Mouse (Mus musculus) kidney, embryonic 15.5 days (tissue): Measurements from ENCODE around the gene Samd13. TPM values are rescaled to one million over a fixed set of nuclear protein-coding genes. Genes with fewer than 3 reads are reported as not detected.

ENCODE experiments used
- ATAC-seq: fragments of 200-750 bp; cut with Nextera tagmentation; replicated peaks from 2 replicates; pipeline ENCODE4 v1.8.0; 2017; ENCODE audit warnings: moderate TSS enrichment; ENCODE audit not compliant: low FRiP score
- H3K27ac ChIP-seq: fragments of 300-500 bp; sonication (generic); 2 replicates; pipeline ENCODE4 v1.5.1; 2015; ENCODE audit warnings: mild to moderate bottlenecking, inconsistent platforms
- H3K27me3 ChIP-seq: fragments of 300-500 bp; sonication (generic); 2 replicates; pipeline ENCODE4 v1.6.1; 2015; ENCODE audit warnings: inconsistent platforms
- H3K36me3 ChIP-seq: fragments of 300-500 bp; sonication (generic); 2 replicates; pipeline ENCODE4 v1.6.1; 2015; ENCODE audit warnings: inconsistent platforms
- H3K4me1 ChIP-seq: fragments of 300-500 bp; sonication (generic); 2 replicates; pipeline ENCODE4 v1.6.1; 2015; ENCODE audit warnings: inconsistent platforms
- H3K4me2 ChIP-seq: fragments of 300-500 bp; sonication (generic); 2 replicates; pipeline ENCODE4 v1.6.1; 2015; ENCODE audit warnings: moderate library complexity, mild to moderate bottlenecking, inconsistent platforms
- H3K4me3 ChIP-seq: fragments of 300-500 bp; sonication (generic); replicated peaks from 2 replicates; pipeline ENCODE4 v1.5.1; 2015; ENCODE audit warnings: mild to moderate bottlenecking, inconsistent platforms
- H3K9ac ChIP-seq: fragments of 300-500 bp; sonication (generic); 2 replicates; pipeline ENCODE4 v1.6.1; 2015; ENCODE audit warnings: mild to moderate bottlenecking, inconsistent platforms
- H3K9me3 ChIP-seq: fragments of 300-500 bp; sonication (generic); replicated peaks from 2 replicates; pipeline ENCODE4 v1.6.1; 2016; ENCODE audit warnings: inconsistent platforms
- WGBS: fragments of 180-500 bp; shearing (Covaris S2); methylation state at CpG from one replicate; pipeline ENCODE4 v1.1.7; 2015; ENCODE audit warnings: mixed read lengths; 5-methylcytosine and 5-hydroxymethylcytosine counted together
- polyA plus RNA-seq: library from polyadenylated mRNA; unstranded; fragments of >200 nt; fragmentation: Nextera tagmentation; extraction: Ambion mirVana; gene quantifications from 2 replicates; pipeline ENCODE4 v1.2.1, GENCODE M21; 2015

Gene Samd13
- polyA plus RNA-seq, 1 experiment from 2014 or later = 0.96 TPM

DNA sequence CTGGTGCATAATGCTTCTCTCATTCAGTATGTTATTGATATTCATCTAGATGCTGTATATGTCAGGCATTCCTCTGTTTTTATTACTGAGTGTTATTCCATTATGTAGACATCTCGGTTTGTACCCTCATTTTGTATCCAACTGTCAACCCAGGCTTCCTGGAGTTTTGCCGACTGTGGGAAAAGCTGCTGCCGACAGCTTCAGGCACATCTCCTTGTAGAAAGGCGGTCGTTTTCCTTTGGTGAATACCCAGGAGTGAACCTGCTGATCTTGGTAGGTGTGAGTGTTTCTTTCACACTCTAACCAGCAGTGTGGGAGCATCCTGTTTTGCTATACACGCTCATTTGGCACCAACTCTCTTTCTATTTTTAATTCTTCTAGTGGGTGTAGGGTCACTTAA is 24.4 kb downstream of the Samd13 start:
- 63% methylated on average over 6 of the region's 6 CpGs for WGBS
- H3K9me3 ChIP-seq = no peaks in the 10 kb centered on the region
- no peak for ATAC-seq
- H3K4me2 ChIP-seq = no peak overlapping the region
- no peaks in the 10 kb centered on the region for H3K4me1 ChIP-seq
- no peak overlapping the region for H3K4me3 ChIP-seq
- no peaks in the 10 kb centered on the region for H3K36me3 ChIP-seq
- H3K27me3 ChIP-seq = no peaks in the 10 kb centered on the region
- no peak overlapping the region for H3K9ac ChIP-seq
- no peak overlapping the region for H3K27ac ChIP-seq

DNA sequence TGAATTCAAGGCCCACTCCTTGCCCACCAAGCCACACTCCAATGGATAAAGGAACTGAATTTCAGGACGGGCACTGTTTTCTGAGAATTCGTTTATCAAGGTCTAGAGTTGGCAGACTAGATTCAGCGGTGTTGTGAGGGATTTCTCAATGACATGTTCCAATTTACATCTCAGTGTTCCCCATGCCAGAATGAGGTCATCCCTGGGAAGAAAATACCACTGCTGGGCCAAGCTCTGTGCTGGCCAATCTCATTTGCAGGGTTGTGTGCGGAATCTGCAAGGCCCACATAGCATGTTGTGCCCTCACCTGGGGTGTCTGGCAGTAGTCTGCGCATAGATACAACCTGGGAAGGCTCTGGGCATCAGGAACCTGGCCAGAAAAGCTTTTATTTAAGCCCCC is 26.1 kb downstream of the Samd13 start:
- Histone ChIP-seq H3K9ac (no peak overlapping the region), H3K4me2 (no peak overlapping the region), H3K27me3 (no peaks in the 10 kb centered on the region), H3K9me3 (no peaks in the 10 kb centered on the region), H3K27ac (no peak overlapping the region), H3K4me3 (no peak overlapping the region), H3K36me3 (no peaks in the 10 kb centered on the region), H3K4me1 (peaks cover 4% of the 10 kb centered on the region; the same call in 1 of the 2 replicates)
- WGBS = 92% methylated on average over 5 of the region's 5 CpGs
- ATAC-seq = no peak

DNA sequence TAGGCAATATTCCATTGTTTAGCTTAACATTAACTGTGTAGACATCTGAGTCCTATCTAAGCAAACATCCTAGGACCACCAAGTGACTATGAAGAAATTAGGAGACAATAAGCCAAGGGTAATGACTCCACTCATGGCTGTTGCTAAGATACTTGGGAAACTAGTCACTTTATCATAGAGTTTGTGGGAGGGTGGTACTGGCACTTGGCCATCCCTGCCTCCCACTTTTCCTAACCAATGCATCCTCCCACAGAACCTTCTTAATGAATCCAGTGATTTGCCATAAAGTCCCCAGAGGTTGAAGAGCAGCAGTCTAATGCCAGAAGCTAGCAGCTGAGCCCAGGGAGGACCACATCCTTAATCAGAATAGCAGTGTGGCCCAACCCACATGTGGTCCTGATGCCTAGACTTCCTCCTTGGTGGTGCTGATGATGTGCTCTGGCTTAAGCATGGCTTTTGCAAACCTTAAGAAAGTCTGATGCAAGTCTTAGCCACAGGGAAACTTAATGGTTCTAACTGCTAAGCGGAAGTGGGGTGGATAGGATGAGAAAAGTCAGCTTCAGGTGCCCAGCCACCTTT is 27.2 kb downstream of the Samd13 start:
- Histone ChIP-seq H3K9me3 (no peaks in the 10 kb centered on the region), H3K9ac (no peak overlapping the region), H3K4me1 (peaks cover 4% of the 10 kb centered on the region; the same call in 1 of the 2 replicates), H3K4me2 (no peak overlapping the region), H3K27ac (no peak overlapping the region), H3K36me3 (no peaks in the 10 kb centered on the region), H3K27me3 (no peaks in the 10 kb centered on the region), H3K4me3 (no peak overlapping the region)
- ATAC-seq = no peak
- WGBS = 96% methylated on average over 1 of the region's 1 CpGs

DNA sequence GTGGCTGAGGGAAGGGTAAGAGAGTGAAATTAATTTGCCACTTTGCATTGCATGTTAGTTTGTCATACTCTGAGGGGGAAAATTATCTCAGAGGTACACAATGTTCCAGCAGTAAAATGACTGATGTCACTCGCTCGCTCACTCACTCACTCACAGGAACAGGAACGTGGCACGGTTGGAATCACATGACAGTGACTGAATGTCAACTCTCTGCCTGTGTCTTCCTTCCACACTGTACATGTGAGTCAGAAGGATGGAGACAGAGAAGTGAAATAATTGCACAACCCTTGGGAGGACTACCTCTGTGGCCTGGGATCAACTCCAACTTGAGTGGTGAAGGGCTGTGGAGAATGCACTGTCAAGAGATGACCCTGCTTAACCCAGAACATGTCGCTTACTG is 28.0 kb downstream of the Samd13 start:
- H3K9ac ChIP-seq = no peak overlapping the region
- H3K27me3 ChIP-seq = no peaks in the 10 kb centered on the region
- ATAC-seq = no peak
- no peak overlapping the region for H3K27ac ChIP-seq
- no peaks in the 10 kb centered on the region for H3K36me3 ChIP-seq
- H3K4me1 ChIP-seq = peaks cover 4% of the 10 kb centered on the region; the same call in 1 of the 2 replicates
- no peak overlapping the region for H3K4me3 ChIP-seq
- WGBS = 91% methylated on average over 5 of the region's 5 CpGs
- H3K4me2 ChIP-seq = no peak overlapping the region
- H3K9me3 ChIP-seq = no peaks in the 10 kb centered on the region

DNA sequence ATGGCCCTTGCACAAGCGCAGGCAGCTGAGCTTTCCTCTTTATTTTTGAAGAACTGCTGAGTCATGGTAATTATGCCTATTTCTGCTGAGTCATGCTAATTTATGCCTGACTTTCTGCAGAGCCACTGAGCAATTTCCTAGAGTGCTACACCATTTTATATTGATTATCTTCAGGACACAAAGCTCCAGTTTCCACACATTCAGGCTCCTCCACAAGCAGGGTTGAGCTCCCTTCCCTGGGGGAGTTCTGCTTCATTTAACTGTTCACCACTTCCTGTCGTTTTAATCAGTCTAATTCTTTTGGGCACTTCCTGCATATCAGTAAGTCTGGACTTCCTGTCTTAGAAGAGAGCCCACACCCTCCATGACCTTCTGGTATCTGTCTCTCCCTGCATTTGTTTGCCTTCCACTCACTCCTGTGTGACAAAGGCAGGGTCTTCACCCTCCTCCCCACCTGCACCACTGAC is 30.2 kb downstream of the Samd13 start:
- 52% methylated on average over 2 of the region's 2 CpGs for WGBS
- Histone ChIP-seq H3K9ac (no peak overlapping the region), H3K4me2 (no peak overlapping the region), H3K27ac (no peak overlapping the region), H3K9me3 (no peaks in the 10 kb centered on the region), H3K36me3 (no peaks in the 10 kb centered on the region), H3K4me3 (no peak overlapping the region), H3K27me3 (no peaks in the 10 kb centered on the region), H3K4me1 (peaks cover 4% of the 10 kb centered on the region; the same call in 1 of the 2 replicates)
- no peak for ATAC-seq

DNA sequence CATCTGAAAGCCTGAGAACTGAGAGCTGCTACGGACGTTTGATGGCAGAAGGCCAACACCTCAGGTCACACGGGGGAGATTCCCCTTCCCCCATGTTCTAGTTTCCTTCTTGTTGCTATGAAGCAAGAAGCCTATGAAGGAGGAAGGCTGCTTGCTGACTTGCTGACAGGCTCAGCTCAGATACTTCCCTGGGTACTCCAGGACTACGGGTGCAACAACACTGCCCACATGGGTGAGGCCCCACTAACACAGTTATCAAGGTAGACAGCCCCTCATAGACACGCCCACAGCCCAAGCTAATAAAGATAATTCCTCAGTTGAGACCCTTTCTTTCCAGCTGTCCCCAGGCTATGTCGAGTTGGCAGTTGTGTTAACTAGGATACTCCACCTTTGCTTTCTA is 31.7 kb downstream of the Samd13 start:
- Histone ChIP-seq H3K27me3 (no peaks in the 10 kb centered on the region), H3K9me3 (no peaks in the 10 kb centered on the region), H3K4me3 (no peak overlapping the region), H3K4me2 (no peak overlapping the region), H3K9ac (no peak overlapping the region), H3K36me3 (no peaks in the 10 kb centered on the region), H3K27ac (no peak overlapping the region), H3K4me1 (peaks cover 4% of the 10 kb centered on the region; the same call in 1 of the 2 replicates)
- 0 out of 2 replicates have a peak, but pooled peaks have one; percentile 54 for ATAC-seq
- 56% methylated on average over 6 of the region's 6 CpGs for WGBS

DNA sequence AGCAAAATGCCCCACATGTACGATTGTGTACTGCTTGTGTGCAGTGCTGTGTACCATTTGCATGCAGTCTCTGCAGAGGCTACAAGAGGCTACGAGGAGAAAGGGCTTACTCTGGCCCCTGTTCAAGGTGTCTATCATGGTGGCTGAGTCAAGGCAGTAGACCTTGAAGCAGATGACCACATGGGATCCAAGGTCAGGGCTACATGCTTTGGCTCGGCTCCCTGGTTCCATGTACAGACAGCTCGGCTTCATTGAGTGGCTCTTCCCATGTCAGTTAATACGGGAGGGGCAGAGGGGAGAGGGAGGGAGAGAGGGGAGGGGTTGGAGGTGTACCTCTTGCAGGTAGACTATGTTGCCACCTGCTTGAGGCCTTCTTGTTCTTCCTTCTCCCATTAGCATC is 33.0 kb downstream of the Samd13 start:
- Histone ChIP-seq H3K36me3 (no peaks in the 10 kb centered on the region), H3K9ac (no peak overlapping the region), H3K27me3 (no peaks in the 10 kb centered on the region), H3K4me1 (peaks cover 4% of the 10 kb centered on the region; the same call in 1 of the 2 replicates), H3K27ac (no peak overlapping the region), H3K4me3 (no peak overlapping the region), H3K9me3 (no peaks in the 10 kb centered on the region), H3K4me2 (no peak overlapping the region)
- no peak for ATAC-seq
- WGBS = 87% methylated on average over 5 of the region's 5 CpGs

DNA sequence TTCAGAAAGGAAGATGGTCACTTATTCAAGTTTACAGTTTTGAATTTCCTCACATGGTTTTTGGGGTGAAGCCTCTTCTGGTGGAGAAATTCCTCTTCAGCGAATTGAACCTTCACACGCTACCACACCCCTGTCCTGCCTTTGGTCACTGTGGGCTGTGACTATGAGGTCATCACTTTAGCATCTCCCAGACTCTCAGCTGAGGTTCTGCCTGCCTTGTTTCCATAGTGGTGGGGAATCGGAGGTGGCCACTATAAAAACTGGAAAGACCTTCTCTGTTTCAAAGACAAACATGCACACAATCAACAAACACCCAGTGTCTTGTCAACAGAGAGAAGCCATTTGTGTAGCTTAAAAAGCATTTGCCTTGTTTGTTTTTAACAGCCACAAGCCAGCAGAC is 34.2 kb downstream of the Samd13 start, which contains the start of gene 4930503B20Rik:
Gene 4930503B20Rik (minus strand): TSS at position 101 of the 400 bp plus-strand sequence.
- H3K27me3 ChIP-seq = no peaks in the 10 kb centered on the region
- 78% methylated on average over 3 of the region's 3 CpGs for WGBS
- no peak within 1 kb of the TSS for H3K4me2 ChIP-seq
- H3K4me1 ChIP-seq = peaks cover 4% of the 10 kb centered on the region; the same call in 1 of the 2 replicates
- no peaks in the 10 kb centered on the region for H3K9me3 ChIP-seq
- no peak within 1 kb of the TSS for H3K27ac ChIP-seq
- no peaks in the 10 kb centered on the region for H3K36me3 ChIP-seq
- H3K4me3 ChIP-seq = no peak within 1 kb of the TSS
- no peak for ATAC-seq
- H3K9ac ChIP-seq = no peak within 1 kb of the TSS

DNA sequence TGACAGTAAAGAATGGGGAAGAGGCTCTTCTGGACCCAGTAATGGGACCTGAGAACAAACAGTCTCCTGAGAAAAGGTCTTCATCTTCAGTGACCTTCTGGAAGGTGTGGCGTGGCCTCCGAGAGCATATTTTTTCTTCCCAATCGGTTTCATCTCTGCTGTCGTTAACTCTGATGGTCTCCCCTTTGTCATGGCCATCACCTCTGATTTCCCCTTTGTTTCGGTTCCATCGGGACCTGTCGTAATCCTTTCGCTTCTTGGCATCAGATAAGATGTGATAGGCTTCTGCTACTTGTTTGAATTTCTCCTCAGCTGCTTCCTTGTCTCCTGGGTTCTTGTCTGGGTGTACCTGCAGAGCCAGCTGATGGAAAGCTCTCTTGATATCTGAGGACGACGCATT is 34.7 kb downstream of the Samd13 start:
- Histone ChIP-seq H3K9ac (no peak overlapping the region), H3K36me3 (no peaks in the 10 kb centered on the region), H3K4me2 (no peak overlapping the region), H3K4me1 (peaks cover 4% of the 10 kb centered on the region; the same call in 1 of the 2 replicates), H3K9me3 (no peaks in the 10 kb centered on the region), H3K27ac (no peak overlapping the region), H3K4me3 (no peak overlapping the region), H3K27me3 (no peaks in the 10 kb centered on the region)
- 91% methylated on average over 10 of the region's 10 CpGs for whole genome bisulfite sequencing
- ATAC-seq = no peak

DNA sequence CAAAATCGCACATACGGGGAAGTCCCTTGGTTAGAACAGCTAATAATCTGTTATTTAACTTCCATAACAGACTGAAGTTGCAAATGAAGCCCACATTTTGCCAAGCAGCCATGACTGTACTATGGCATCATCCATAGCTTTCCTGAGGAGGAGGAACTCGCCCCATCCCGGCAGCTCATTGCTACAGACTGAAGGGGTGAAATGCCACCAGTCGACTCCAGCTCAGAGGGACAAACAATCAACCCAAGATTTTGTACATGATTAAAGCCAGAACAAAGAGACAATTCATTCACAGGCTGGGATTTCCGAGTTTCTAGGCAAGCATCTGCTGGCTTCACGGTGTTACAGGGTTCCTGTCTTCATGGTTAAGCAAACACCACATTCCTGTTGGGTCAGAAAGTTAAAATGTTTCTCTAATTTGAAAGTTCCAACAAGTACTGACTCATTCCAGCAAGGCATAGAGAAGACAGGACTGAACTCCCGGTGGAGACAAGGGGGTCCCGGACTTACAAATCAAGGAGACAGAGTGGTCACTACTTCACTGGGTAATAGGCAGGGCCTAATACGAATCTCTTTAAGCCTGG is 36.0 kb downstream of the Samd13 start:
- no peak overlapping the region for H3K4me2 ChIP-seq
- no peak overlapping the region for H3K9ac ChIP-seq
- no peak overlapping the region for H3K4me3 ChIP-seq
- H3K27ac ChIP-seq = no peak overlapping the region
- no peaks in the 10 kb centered on the region for H3K9me3 ChIP-seq
- 70% methylated on average over 10 of the region's 10 CpGs for WGBS
- no peaks in the 10 kb centered on the region for H3K36me3 ChIP-seq
- no peaks in the 10 kb centered on the region for H3K4me1 ChIP-seq
- no peak for ATAC-seq
- H3K27me3 ChIP-seq = no peaks in the 10 kb centered on the region

DNA sequence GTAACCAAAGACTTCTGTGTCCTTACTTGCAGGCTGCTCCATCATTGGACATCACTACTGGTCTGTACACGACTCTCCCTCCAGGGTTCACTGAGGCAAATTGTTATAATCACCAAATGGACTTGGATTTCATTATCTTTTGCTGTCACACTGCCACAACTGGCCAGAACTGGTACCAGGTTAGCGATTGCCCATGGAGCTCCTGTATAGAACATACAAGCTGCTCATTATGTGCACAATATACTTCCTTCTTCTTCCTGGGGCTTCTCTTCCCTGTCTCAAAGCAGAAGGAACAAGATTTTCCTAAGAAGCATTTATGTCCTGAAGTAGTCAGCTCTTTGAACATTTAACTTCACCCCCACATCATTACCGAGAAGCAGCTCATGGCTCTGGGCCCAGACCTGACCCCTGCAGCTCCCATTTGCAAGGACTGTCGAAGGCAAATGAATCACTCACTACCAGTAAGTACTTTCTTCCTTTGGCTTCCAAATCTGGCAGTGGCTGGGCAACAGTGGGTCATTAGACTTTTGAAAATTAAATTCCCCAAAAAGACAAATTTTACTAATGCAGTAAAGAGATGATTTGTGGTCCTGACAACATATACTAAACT is 43.5 kb downstream of the Samd13 start:
- H3K27ac ChIP-seq = no peak overlapping the region

DNA sequence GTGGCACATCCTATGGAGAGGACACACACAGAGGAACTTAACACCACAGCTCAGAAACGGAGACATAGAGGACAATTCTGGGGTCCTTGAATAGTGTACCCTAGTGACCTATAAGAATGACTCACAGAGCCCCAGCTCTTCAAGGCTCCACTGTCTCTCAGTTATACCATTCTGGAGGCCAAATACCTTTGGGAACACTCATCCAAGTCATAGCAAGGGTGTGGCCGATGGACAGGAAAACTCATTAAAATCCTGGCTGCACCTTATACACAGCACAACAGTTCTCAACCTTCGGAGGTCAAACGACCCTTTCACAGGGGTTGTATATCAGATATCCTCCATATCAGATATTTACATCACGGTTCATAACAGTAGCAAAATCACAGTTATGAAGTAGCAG is 52.9 kb downstream of the Samd13 start:
- 82% methylated on average over 5 of the region's 5 CpGs for WGBS
- no peak overlapping the region for H3K4me2 ChIP-seq

More for the DNA sequence above, 43.5 kb downstream of the Samd13 start:
- ATAC-seq = no peak
- WGBS = 34% methylated on average over 4 of the region's 4 CpGs
- no peaks in the 10 kb centered on the region for H3K36me3 ChIP-seq
- H3K9ac ChIP-seq = no peak overlapping the region
- H3K4me2 ChIP-seq = no peak overlapping the region
- H3K4me1 ChIP-seq = no peaks in the 10 kb centered on the region
- no peaks in the 10 kb centered on the region for H3K27me3 ChIP-seq
- no peak overlapping the region for H3K4me3 ChIP-seq
- no peaks in the 10 kb centered on the region for H3K9me3 ChIP-seq

More for the DNA sequence above, 52.9 kb downstream of the Samd13 start:
- no peak overlapping the region for H3K9ac ChIP-seq
- no peak overlapping the region for H3K27ac ChIP-seq
- no peak overlapping the region for H3K4me3 ChIP-seq
- H3K27me3 ChIP-seq = no peaks in the 10 kb centered on the region
- no peak for ATAC-seq
- no peaks in the 10 kb centered on the region for H3K9me3 ChIP-seq
- peaks cover 18% of the 10 kb centered on the region for H3K4me1 ChIP-seq
- H3K36me3 ChIP-seq = no peaks in the 10 kb centered on the region
